Mouse (Mus musculus) thymus, adult 2 months (tissue): Measurements from ENCODE around the gene P3h2.

Experiments
- CTCF ChIP-seq: fragments of 200-500 bp; IDR thresholded peaks from 2 replicates; pipeline ENCODE4 v1.5.1; 2012; ENCODE audit warnings: mild to moderate bottlenecking, control low read depth, low read length, moderate library complexity, borderline replicate concordance; ENCODE audit not compliant: control insufficient read depth, poor library complexity, insufficient read depth; ENCODE audit errors: extremely low read depth
- POLR2A ChIP-seq: fragments of 200-500 bp; IDR thresholded peaks from 2 replicates; pipeline ENCODE4 v1.6.1; 2012; ENCODE audit warnings: mild to moderate bottlenecking, low read length, control low read depth, moderate library complexity; ENCODE audit not compliant: control insufficient read depth, poor library complexity, insufficient read depth; ENCODE audit errors: extremely low read depth

GRCm38 (mm10) chr16:26041929-26042303 lies 63.7 kb downstream of the P3h2 start:
- TF ChIP-seq CTCF (no peak), POLR2A (no peak)
